Mouse (Mus musculus): ENCODE measurements at regions not wholly inside any gene's neighbourhood (a gene's known extent, or its start where the extent isn't known, plus 50 kb on each side); places are given as distances from the start of the nearest gene placed in this dataset.
"Not testable (repeated sequence)": the region's sequence is repeated elsewhere in the genome, so short reads cannot be mapped to it uniquely, and the experiment has no call there.

DNA sequence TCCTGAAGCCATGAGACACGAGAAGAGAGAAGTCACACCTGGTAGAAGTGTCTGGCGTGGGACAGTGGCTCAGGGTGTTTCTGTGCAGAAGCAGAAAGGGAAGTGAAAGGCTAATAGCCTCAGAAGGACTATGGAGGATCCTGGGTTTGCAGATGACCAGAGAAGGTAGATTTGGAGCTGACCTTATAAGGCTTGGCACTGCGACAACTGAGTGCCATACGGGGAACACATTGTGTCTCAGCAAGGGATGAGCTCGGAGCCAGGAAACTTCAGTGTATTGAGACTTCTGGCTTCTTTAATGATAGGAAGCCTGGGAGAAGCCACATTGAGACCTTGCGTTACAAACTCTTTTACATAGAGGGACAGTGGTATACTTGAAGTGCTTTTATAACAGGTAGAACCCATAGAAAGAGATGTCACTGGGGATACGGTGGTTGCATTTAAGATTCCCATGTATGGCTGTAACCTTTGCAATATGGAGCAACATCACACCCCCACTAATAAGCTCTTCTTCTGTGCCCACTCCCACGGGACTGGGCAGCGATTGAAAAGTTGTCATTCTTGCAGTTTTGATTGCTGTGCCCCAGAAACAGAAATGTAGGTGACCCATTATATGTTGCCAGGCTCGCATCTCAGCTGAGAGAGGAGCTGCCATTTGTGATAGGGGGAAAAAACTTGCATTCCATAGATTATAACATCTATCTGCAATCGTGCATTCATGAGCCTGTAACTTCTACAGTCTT lies 61.8 kb upstream of the Dync1i1 start:
- Histone ChIP-seq H3K9ac (no peak overlapping the region), H3K36me3 (no peaks in the 10 kb centered on the region), H3K4me3 (no peak overlapping the region), H3K4me2 (replicated peaks) (no peak overlapping the region), H3K4me1 (no peaks in the 10 kb centered on the region), H3K9me3 (no peaks in the 10 kb centered on the region), H3K27me3 (no peaks in the 10 kb centered on the region), H3K27ac (no peak overlapping the region)
- 85% methylated on average over 11 of the region's 11 CpGs for WGBS
- ATAC-seq (ENCODE audit: low FRiP score, low read depth) = no peak

DNA sequence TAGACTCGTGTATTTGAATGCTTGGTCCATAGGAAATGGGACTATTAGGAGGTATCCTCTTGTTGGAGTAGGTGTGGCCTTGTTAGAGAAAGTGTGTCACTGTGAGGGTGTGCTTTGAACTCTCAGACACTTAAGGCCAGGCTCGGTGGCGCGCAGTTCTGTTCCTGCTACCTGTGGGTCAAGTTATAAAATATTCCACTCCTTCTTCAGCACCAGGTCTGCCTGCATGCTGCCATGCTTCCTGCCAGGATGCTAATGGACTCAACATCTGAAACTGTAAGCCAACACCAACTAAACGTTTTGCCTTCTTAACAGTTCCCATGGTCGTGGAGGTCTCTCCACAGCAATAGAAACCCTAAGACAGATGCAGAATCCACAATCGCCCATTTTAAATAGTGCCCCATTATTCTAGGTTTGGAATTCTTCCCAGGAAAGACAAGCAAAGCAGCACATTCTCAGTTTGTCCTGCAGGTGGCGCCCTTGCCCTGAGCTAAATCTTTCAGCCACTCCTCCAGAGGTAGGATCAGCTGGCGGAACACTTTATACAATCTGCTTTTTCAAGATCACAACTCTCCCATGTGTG lies 80.2 kb upstream of the Dync1i1 start:
- Histone ChIP-seq H3K9ac (no peak overlapping the region), H3K4me1 (peaks cover 3% of the 10 kb centered on the region; the same call in 1 of the 2 replicates), H3K4me2 (replicated peaks) (no peak overlapping the region), H3K27me3 (no peaks in the 10 kb centered on the region), H3K4me3 (no peak overlapping the region), H3K27ac (no peak overlapping the region), H3K9me3 (no peaks in the 10 kb centered on the region), H3K36me3 (no peaks in the 10 kb centered on the region)
- WGBS = 19% methylated on average over 9 of the region's 9 CpGs
- ATAC-seq (ENCODE audit: low FRiP score, low read depth) = peak; percentile 66; the same call in 1 of the 2 replicates

DNA sequence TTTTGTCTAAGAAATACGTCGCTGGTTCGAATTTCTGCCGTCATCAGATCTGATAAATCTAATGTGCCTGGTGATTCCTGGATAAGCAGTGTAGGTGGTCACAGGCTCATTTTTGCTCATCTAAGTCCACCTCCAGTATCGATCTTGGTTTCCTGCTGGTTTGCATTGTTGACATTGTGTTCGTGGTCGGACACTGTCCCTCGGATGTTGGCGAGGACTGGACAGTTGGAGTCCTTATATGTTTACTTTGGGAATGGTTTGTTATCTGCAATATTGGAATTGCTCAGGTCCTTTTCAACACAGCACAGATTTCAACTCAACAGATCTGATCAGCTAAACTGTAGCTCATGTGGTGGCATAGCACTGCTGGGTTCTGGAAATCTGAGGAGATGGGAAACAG lies 91.2 kb upstream of the Dync1i1 start:
- 86% methylated on average over 9 of the region's 9 CpGs for WGBS
- H3K36me3 ChIP-seq = no peaks in the 10 kb centered on the region

GRCm38 (mm10) chr6:5633036-5633708 lies 92.3 kb upstream of the Dync1i1 start:
- 20% methylated on average over 10 of the region's 10 CpGs for WGBS
- Histone ChIP-seq H3K36me3 (no peaks in the 10 kb centered on the region), H3K4me1 (no peaks in the 10 kb centered on the region), H3K4me3 (no peak overlapping the region), H3K9ac (no peak overlapping the region), H3K9me3 (no peaks in the 10 kb centered on the region), H3K27ac (no peak overlapping the region), H3K27me3 (no peaks in the 10 kb centered on the region), H3K4me2 (replicated peaks) (0 out of 2 replicates have a peak overlapping the region, but pooled peaks have one; percentile 9)
- ATAC-seq (ENCODE audit: low FRiP score, low read depth) = no peak

More for the DNA sequence above, 91.2 kb upstream of the Dync1i1 start:
- Histone ChIP-seq H3K9me3 (no peaks in the 10 kb centered on the region), H3K27ac (no peak overlapping the region), H3K4me1 (no peaks in the 10 kb centered on the region), H3K27me3 (no peaks in the 10 kb centered on the region), H3K4me2 (replicated peaks) (no peak overlapping the region), H3K9ac (no peak overlapping the region), H3K4me3 (no peak overlapping the region)
- ATAC-seq (ENCODE audit: low FRiP score, low read depth) = no peak

- H3K4me2 ChIP-seq (replicated peaks) = no peak overlapping the region
- no peak overlapping the region for H3K4me3 ChIP-seq
- no peaks in the 10 kb centered on the region for H3K9me3 ChIP-seq
- H3K4me1 ChIP-seq = no peaks in the 10 kb centered on the region
- H3K27ac ChIP-seq = no peak overlapping the region
- H3K36me3 ChIP-seq = no peaks in the 10 kb centered on the region
- no peak for ATAC-seq (ENCODE audit: low FRiP score, low read depth)
- H3K9ac ChIP-seq = no peak overlapping the region
- 71% methylated on average over 2 of the region's 2 CpGs for WGBS
- no peaks in the 10 kb centered on the region for H3K27me3 ChIP-seq
These were observed 101.4 kb upstream of the Dync1i1 start for GRCm38 (mm10) chr6:5624085-5624484.

- H3K4me1 ChIP-seq = no peaks in the 10 kb centered on the region
- no peaks in the 10 kb centered on the region for H3K36me3 ChIP-seq
- no peaks in the 10 kb centered on the region for H3K9me3 ChIP-seq
- no peak for ATAC-seq (ENCODE audit: low FRiP score, low read depth)
- no peak overlapping the region for H3K4me2 ChIP-seq (replicated peaks)
- H3K4me3 ChIP-seq = no peak overlapping the region
- H3K9ac ChIP-seq = no peak overlapping the region
- WGBS = 94% methylated on average over 3 of the region's 3 CpGs
- no peak overlapping the region for H3K27ac ChIP-seq
- no peaks in the 10 kb centered on the region for H3K27me3 ChIP-seq
These were observed 103.9 kb upstream of the Dync1i1 start for GRCm38 (mm10) chr6:5621582-5621981.

- Histone ChIP-seq H3K4me3 (no peak overlapping the region), H3K9ac (no peak overlapping the region), H3K27ac (no peak overlapping the region), H3K27me3 (no peaks in the 10 kb centered on the region), H3K4me1 (no peaks in the 10 kb centered on the region), H3K36me3 (no peaks in the 10 kb centered on the region), H3K9me3 (no peaks in the 10 kb centered on the region), H3K4me2 (replicated peaks) (no peak overlapping the region)
- peak; percentile 54; the same call in 1 of the 2 replicates for ATAC-seq (ENCODE audit: low FRiP score, low read depth)
- 74% methylated on average over 6 of the region's 6 CpGs for WGBS
These were observed 97.9 kb upstream of the Pdk4 start for GRCm38 (mm10) chr6:5594011-5594410.

- peak; percentile 28; the same call in 1 of the 2 replicates for ATAC-seq (ENCODE audit: low FRiP score, low read depth)
These were observed 93.5 kb upstream of the Pdk4 start for GRCm38 (mm10) chr6:5589635-5590034.

DNA sequence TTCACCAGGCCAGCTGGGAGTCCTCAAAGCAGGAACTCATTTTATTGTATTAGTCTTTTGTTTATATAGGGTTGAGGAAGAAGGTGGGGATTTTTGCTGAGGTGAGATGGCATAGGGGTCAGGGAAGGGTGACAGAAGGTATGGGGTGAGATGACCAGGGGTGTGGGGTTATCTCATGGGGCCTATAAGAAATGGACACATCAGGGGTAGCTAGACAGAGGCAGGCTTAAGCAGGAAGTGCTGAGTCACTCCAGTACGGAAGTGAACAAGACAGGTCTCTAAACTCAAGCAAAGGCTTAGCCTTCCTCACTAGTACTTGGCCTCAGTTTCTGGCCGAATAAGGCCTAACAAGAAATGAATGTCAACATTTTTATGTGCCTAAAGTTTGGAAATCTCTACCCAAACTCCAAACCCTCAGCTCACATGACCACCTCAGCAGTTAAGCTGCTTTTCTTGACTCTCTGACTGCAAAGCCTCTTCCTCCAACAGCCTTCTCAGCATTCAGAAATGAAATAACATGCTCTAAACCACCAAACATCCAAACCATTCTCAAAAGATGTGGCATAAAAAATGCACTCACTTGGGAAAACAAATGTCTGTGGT lies 86.9 kb upstream of the Pdk4 start:
- 76% methylated on average over 2 of the region's 2 CpGs for WGBS
- ATAC-seq (ENCODE audit: low FRiP score, low read depth) = no peak
- Histone ChIP-seq H3K4me3 (no peak overlapping the region), H3K4me1 (no peaks in the 10 kb centered on the region; the same call in 1 of the 2 replicates), H3K27ac (no peak overlapping the region), H3K27me3 (no peaks in the 10 kb centered on the region), H3K9me3 (no peaks in the 10 kb centered on the region), H3K9ac (no peak overlapping the region), H3K4me2 (replicated peaks) (no peak overlapping the region), H3K36me3 (no peaks in the 10 kb centered on the region)

More at GRCm38 (mm10) chr6:5589635-5590034, 93.5 kb upstream of the Pdk4 start:
- 6% methylated on average over 10 of the region's 10 CpGs for WGBS
- Histone ChIP-seq H3K27me3 (no peaks in the 10 kb centered on the region), H3K4me1 (no peaks in the 10 kb centered on the region; the same call in 1 of the 2 replicates), H3K27ac (no peak overlapping the region), H3K9ac (no peak overlapping the region), H3K4me2 (replicated peaks) (no peak overlapping the region), H3K9me3 (no peaks in the 10 kb centered on the region), H3K4me3 (no peak overlapping the region), H3K36me3 (no peaks in the 10 kb centered on the region)

- not testable (repeated sequence) for H3K4me3 ChIP-seq; H3K27ac ChIP-seq; H3K27me3 ChIP-seq; ATAC-seq (ENCODE audit: low FRiP score, low read depth); H3K4me2 ChIP-seq (replicated peaks); H3K4me1 ChIP-seq; H3K9ac ChIP-seq; H3K36me3 ChIP-seq; H3K9me3 ChIP-seq
- 87% methylated on average over 2 of the region's 2 CpGs for WGBS
These were observed 80.8 kb upstream of the Pdk4 start for GRCm38 (mm10) chr6:5576891-5577290.

- 80% methylated on average over 5 of the region's 5 CpGs for WGBS
- no peak overlapping the region for H3K4me3 ChIP-seq
- H3K9ac ChIP-seq = no peak overlapping the region
- ATAC-seq (ENCODE audit: low FRiP score, low read depth) = no peak
- H3K27me3 ChIP-seq = no peaks in the 10 kb centered on the region
- H3K4me1 ChIP-seq = no peaks in the 10 kb centered on the region
- H3K4me2 ChIP-seq (replicated peaks) = no peak overlapping the region
- H3K9me3 ChIP-seq = no peaks in the 10 kb centered on the region
- no peaks in the 10 kb centered on the region for H3K36me3 ChIP-seq
- no peak overlapping the region for H3K27ac ChIP-seq
These were observed 70.5 kb upstream of the Pdk4 start for GRCm38 (mm10) chr6:5566582-5566981.

- no peak for ATAC-seq (ENCODE audit: low FRiP score, low read depth)
- 86% methylated on average over 2 of the region's 2 CpGs for WGBS
These were observed 68.9 kb upstream of the Pdk4 start for GRCm38 (mm10) chr6:5565049-5565448.

More at GRCm38 (mm10) chr6:5565049-5565448, 68.9 kb upstream of the Pdk4 start:
- Histone ChIP-seq H3K9ac (no peak overlapping the region), H3K9me3 (no peaks in the 10 kb centered on the region), H3K36me3 (no peaks in the 10 kb centered on the region), H3K27me3 (no peaks in the 10 kb centered on the region), H3K4me2 (replicated peaks) (no peak overlapping the region), H3K4me1 (no peaks in the 10 kb centered on the region), H3K27ac (no peak overlapping the region), H3K4me3 (no peak overlapping the region)
